Mouse (Mus musculus): ENCODE measurements around the gene Syne2.

Syne2 gene

DNA sequence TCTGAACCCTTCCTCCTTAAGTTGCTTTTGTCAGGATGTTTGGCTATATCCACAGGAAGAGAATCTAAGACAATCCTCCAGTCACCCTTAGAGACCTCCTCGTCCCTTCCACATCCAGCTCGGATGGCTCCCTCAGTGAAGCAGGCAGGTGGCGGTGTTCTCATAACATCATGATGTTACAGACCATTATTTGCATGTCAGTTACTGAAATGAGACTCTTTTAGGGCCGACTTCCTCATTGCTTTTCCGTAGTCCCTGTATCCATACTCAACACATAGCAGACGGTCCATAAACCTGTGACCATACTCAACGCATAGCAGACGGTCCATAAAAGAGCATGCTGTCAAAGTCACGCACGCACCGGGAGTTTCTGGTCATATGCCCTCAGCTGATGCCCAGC lies 106.9 kb downstream of the Syne2 start:
- no peak for DNase-seq (ENCODE audit: extremely low spot score, low spot score)

DNA sequence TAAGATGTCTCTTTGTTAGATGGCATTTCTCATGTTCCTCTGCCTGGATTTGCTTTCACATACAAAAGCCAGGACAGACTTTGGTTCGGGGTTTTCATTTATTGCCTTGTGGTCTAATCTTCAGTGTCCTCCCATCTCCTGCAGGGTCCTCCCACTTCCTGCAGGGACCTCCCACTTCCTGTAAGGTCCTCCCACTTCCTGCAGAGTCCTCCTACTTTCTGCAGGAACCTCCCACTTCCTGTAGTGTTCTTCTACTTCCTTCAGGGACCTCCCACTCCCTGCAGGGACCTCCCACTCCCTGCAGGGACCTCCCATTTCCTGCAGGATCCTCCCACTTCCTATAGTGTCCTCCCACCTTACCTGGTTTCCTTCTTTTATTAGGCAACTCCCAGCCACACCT lies 109.7 kb downstream of the Syne2 start:
- no peak for DNase-seq (ENCODE audit: extremely low spot score, low spot score)

DNA sequence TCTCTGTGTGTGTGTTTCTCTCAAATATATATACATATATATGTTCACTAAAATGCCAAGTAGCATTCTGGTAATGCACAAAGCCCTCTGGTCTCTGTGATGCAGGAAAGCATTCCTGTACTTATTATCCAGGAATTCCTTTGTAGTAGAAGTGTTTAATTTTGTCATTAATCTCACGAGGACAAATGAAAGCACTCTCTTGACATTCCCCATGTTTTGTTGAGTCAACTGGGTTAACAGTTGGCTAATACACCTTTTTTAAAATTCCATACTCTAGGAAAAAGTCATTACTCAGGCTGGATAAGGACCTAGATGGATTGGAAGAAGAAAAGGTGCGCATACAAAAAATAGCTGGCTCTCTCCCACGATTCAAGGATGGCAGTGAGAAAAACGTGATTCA lies 115.6 kb downstream of the Syne2 start:
- DNase-seq (ENCODE audit: extremely low spot score, low spot score): no peak

DNA sequence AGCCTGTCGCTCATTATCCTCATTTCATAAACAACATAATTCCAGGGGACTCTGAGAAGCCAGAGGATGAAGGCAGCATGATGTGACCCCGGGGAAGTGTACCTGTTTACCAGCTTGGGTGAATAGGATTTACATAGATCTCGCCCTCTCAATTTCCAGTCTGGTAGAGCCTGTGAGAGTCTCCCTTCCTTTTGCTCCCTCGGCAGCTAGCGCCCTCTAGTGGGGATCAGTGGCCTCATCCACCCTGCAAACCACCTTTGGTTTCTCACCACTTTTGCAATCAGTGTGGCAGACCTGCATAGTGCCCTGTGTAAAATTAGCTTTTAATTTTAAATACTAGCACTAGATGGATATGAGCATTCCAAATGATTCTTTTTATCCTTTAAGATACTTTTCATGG lies 133.4 kb downstream of the Syne2 start:
- DNase-seq (ENCODE audit: extremely low spot score, low spot score): no peak

DNA sequence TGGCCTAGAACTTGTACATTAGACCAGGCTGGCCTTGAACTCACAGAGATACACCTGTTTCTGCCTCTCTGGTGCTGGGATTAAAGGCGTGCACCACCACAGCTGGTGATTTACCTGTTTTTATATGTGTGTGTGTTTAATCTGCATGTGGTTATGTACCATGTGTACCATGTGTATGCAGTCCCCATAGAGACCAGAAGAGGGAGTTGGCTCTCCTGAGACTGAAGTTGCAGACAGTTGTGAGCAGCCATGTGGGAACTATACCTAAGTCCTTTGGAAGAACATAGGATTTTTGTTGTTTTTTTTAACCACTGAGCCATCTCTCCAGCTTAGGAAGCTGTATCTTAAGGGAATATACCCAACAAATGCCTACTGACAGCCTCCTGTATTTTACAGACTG lies 134.1 kb downstream of the Syne2 start:
- DNase-seq (ENCODE audit: extremely low spot score, low spot score): no peak

DNA sequence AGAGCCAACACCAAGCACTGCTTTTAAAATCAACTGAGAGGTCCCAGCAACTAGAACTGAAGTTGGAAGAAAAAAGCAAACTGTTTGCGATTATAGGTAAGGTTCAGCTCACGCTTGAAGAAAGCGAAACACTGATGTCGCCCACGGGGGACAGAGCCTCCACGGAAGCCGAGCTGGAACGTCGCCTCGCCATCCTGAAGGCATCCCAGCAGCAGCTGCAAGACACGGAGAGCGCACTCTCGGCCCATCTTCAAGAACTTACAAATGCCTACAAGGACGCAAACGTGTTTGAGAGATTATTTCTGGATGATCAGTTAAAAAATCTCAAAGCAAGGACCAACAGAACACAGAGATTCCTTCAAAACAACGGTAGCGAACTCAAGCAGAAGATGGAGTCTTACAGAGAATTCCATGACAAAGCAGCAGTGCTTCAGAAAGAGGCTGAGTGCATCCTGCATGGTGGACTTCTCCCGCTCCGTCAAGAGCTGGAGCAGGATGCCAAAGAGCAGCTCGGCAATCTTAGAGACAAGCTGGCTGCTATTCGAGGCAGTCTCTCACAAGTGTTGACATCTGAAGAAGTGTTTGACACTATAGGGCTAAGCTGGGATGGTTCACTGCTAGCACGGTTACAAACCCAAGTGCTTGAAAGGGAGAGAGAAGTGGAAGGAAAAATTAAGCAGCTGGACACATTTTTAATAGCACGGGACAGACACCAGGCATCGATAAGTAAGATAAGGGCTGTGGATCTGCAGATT lies 148.7 kb downstream of the Syne2 start:
- no peak for DNase-seq (ENCODE audit: extremely low spot score, low spot score)

DNA sequence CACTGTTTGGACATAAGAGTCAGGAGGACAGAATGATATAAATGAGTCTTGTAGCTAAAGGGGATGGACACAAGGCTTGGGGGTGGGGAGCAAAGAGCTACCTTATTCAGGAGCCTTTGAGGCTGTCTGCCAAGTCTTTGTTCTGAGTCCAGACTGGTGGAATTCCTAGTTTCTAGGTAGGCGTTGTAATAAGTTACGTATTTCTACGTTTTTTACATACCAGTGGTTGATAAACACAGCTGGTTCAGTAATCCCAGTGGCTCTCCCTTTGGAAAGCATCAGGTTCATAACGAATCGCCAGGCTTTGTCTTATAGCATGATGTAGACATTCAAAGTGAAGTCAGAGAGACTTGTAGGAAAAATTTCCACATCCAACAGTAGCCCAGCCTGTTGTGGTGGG lies 161.1 kb downstream of the Syne2 start:
- DNase-seq (ENCODE audit: extremely low spot score, low spot score): no peak

DNA sequence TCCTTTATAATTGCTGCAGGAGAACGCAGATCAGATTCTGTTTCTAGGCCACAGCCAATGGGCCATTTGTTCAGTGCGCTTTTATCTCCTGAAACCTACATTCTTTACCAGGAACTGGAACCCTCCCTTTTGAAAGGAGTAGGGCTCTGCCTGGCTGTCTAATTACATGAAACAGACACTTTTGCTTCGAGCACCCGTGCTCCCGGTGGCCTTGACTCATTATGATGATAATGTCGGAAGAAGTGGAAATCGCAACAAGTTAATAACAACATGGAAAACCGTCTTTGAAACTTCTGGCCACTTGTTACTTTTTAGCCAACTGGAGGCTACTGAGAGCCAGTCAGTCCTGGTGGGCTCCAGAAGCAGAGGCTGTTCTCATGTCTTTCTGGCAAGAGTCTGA lies 165.4 kb downstream of the Syne2 start:
- no peak for DNase-seq (ENCODE audit: extremely low spot score, low spot score)

DNA sequence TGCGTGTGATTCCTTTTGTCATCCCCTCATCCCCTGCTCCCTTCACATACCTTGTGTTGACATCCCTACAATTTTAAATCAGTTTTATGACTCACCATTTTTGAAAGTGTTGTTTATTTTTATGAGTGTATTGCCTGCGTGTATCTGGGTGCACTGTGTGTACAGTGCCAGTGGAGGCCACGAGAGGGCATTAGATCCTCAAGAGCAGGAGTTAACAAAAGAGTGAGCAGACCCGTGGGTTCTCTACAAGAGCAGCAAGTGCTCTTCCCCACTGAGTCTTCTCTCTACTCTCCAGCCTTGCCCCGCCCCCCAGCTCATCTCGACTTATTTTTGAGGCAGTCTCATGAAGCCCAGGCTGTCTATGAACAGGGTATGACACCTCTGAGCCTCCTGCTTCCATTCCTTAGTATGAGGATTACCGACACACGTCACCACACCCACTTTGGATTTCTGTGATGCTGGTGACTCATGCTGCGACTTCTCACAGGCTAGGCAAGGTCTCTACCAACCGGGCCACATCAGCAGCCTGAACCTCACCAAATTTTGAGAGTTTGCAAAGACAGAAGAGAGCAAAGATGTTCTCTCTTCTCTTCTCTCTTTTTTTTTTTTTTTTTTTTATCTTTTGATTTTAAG lies 174.4 kb downstream of the Syne2 start:
- no peak for DNase-seq (ENCODE audit: extremely low spot score, low spot score)

DNA sequence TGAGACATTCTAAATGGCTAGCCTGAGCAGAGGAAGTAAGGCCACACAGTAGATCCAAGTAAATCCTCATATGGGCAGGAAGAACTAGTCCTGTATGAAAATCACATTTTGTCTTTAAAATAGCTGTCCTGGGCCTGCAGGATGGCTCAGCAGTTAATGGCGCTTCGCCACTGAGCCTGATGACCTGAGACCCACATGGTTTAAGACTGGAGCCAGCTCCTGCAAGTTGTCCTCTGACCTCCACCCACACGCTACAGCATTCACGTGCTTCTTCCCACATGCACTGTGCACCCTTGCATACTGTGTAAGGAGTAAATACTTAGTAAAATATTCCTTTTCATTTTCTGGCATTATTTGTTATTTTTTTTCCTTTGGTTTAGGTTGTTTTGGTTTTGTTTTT lies 175.0 kb downstream of the Syne2 start:
- no peak for DNase-seq (ENCODE audit: extremely low spot score, low spot score)

DNA sequence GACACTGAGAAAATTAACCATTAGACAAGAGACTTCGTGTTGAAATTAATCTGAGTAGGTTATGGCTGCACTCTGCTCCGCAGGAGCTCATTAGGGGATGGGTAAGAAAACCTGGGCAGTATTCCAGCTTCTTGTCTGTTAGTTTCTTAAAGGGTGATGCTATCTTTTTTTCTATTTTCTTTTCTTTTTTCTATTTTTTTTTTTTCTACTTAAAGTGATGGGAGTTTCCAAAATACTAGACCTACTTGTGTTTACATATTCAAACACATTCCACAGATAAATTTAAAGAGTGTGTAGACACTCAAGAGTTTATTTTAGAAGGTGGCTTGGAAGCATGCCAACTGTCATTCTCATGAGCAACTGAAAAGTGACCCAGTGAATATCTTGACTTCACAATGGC lies 177.2 kb downstream of the Syne2 start:
- no peak for DNase-seq (ENCODE audit: extremely low spot score, low spot score)

DNA sequence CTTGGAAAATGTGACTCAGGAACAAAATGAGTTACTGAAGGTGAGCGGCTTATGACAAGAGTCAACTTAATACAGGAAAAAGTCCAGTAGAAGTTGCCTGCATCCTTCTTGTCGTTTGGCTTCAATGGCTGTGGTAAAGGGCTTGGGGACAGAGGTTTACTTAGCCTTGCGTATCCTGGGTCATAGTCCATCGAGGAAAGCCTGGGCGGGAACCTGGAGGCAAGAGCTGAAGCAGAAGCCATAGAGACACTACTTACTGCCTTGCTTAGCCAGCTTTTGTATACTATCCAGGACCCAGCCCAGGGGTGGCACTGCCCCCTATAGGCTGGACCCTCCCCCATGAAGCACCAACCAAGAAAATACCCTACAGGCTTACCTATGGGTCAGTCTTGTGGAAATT lies 179.6 kb downstream of the Syne2 start:
- no peak for DNase-seq (ENCODE audit: extremely low spot score, low spot score)

DNA sequence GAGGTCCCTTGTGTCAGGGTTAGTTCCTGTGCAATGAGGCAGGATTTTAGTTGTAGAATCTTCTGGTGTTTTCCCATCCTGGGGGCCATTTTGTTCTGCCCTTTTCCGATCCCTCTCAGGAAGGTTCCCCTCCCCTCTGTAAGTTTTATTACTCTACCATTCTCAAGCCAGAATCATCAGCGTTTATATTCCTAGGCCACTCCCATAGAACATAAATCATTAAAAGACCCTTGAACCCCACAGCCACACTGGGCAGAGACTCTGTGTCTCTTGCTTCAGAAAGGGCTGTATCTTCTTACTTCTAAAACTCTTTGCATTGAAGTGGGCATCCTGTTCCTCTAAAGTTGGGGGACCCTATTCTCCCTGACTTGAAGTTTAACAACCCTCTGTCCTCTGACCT lies 180.5 kb downstream of the Syne2 start:
- no peak for DNase-seq (ENCODE audit: extremely low spot score, low spot score)

DNA sequence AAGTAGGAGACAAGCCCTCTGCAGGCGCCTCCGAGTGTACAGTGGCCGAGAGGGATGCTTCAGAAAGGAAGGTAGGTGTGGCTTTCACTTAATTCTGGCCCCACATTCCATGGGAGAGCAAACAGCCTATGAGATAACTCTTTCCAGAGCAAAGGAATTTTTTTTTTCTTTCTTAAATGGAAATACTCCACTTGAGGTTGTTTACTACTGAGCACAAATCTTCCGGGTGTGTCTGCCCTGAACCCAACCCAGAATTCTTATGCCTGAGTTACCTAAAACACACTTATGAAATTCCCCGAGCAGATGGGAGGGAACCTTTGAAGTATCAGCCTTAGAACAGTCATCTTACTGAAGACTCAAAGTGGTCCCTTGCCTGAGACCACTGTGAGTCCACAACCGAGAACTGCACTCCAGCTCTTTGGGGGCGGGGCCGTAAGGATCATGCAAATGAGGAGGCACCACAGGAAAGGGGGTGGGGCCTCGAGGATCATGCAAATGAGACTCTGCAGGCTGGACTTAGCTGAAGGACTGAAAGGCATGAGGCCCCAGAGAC lies 186.8 kb downstream of the Syne2 start:
- peak; percentile 38 for DNase-seq (ENCODE audit: extremely low spot score, low spot score)

DNA sequence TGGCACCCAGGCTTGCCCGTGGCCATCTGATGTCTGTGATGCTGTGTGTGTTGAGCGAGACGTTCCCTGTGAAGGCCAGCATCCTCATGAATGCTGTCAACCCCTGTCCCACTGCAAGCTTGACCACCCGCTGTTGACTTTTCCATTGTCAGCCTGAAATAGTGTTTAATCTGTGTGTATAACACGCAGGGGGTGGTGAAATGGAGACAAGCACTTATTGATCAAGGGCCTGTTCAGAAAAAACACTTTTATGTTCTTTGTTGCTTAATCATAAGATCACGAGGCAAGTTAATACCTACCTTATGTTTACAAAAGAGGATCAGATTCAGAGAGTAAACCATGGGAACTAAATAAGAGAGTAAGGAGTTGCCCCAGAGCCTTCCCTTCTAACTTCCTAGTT lies 191.1 kb downstream of the Syne2 start:
- DNase-seq (ENCODE audit: extremely low spot score, low spot score): no peak

DNA sequence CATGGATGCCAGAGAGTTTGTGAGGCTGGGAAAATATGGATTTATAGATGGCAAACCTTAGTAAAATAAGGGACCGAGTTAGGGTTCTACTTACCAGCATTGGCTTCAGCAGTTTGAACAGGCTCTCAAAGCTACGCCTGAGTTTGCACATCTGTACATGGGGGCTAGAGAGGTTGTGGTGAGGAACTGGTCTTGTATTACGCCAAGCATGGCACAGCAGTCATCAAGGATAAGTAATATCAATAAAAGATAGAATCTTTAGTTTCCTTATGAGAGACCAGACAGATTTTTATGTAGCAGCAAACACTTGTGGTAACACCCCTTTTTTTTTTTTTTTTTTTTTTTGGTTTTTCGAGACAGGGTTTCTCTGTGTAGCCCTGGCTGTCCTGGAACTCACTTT lies 194.9 kb downstream of the Syne2 start:
- DNase-seq (ENCODE audit: extremely low spot score, low spot score): no peak

DNA sequence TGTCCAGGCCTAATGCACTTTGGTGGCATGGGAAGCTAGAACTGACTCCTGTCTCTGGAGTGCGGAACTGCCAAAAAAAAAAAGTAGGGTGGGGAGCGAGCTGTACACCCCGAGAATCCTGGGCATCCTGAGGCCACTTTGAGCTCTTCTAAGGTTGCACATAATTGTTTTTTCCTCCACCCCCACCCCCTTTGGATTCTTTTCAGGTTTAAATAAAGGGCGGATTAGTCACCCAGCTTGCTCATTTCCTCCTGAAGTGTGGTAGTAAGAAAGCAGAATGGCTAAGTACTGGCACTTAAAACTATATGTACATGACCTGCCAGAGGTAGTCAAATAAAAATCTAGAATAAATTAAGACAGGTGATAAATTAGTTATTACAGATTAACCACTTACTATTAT lies 195.5 kb downstream of the Syne2 start:
- no peak for DNase-seq (ENCODE audit: extremely low spot score, low spot score)

DNA sequence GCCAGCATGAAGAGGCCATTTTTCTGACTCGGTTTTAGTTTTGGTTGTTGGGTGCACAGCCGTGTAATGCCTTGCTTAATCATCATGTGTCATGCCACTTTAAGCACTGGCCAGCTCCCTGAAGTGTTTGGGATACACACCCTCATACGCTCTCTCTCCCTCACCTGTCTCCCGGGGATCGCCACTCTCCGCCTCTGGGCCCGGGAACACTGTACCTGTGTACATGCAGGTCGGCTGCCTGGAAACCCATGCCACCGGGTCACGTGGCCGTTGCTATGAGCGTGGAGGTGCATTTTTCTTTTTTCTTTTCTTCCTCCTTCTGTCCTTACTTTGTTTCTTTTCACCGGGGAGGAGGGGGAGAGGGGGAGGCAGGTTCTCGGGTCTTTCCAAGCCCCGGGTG lies 197.1 kb downstream of the Syne2 start:
- DNase-seq (ENCODE audit: extremely low spot score, low spot score): no peak

DNA sequence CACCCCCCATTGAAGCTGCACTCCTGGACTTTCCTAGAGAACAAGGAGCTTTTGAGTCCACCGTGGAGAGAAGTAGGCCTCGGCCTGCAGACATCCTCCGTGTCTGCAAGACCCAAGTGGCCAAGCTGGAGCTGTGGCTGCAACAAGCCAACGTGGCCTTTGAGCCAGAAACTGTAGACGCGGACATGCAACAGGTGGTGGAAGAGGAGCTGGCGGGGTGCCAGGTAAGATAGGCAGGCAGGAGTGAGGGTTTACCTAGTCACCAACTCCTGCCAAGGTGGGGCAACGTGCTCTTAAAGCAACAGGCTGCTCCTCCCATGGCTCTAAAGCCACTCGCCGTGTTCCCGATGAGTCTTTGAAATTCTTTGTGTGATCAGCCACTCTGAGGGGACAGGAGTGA lies 197.6 kb downstream of the Syne2 start:
- no peak for DNase-seq (ENCODE audit: extremely low spot score, low spot score)

DNA sequence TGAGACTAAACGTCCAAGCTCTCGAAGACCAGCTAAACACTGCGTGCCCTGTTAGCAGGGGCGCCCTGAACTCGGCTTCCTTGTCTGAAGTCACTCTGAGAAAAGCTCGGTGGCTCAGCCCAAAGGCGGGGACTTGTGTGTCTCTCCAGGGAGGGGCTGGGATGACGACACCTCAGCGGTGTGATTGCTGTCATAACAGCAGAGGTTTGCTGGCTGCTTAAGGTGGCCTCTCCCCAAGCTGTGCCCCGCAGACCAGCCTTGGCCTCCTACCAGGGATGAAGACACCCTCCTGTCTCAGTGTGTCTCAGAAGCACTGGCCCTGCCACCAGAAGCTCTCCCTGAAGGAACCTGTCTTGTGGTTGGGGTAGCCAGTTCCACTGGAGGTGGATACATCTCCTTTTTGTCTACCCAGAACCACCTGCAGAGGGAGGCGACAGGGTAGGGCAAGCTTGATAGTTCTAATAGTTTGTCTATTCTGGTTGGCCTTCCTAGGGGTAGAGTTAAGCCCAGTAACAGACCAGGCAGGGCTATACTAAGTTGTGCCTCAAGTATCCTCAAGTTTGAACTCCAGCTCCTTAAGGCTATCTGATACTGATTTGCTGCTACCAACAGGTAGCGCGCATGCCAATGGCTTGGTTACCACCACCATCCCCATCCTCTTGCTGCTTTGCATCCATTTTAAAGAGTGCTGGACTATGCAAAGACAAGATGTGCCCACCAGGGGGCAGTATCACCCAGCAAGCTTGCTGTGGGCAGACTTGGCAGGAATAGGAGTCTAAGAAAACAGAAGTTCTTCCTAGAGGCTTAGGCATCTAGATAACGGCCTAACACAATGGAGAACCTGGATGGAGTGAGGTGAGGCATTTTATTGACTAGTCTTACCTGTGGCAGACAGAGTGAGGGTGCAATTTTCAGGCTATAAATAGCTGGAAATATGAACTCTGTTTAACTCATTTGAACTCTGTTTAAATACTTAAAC lies 198.5 kb downstream of the Syne2 start:
- peak; percentile 80 for DNase-seq (ENCODE audit: extremely low spot score, low spot score)

DNA sequence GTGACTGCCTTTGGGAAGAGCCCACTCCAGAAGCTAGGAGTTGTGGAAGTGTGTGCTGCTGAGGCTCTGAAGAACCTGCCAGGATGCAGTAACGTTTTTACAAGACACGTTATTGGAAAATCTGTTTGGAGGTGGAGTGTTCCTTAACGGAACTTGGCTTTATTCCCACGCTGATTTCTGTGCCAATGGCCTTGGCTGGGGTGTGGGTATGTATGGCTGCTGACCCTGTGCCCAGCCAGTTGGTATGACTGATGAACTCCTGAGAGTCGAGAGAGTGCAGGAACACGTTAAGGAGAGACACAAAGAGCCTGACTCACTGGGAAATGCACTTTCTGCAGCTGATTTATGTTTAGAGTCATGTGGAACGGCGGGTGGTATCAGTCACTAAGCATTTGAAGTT lies 200.7 kb downstream of the Syne2 start:
- DNase-seq (ENCODE audit: extremely low spot score, low spot score): no peak

DNA sequence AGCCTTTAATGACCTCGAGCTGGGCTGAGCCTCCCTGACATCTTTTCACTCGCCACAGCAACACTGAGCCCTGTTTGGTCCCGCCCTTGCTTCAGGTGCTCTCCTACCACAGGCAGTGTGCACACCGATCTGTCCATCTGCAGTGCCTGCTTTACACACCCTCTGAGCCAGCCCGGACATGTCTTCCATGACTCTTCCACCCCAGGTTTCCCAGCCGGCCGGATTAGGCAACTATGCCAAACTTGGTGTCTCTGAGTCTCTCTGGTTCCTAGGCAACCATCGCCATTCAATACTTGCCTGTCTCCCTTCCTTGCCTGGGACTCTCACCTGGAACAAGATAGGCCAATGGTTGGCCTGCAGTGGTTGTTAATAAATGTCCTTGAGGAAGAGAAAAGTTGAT lies 224.4 kb downstream of the Syne2 start:
- no peak for DNase-seq (ENCODE audit: extremely low spot score, low spot score)

Measured in neural tube, embryonic 10.5 days (tissue).